Mouse (Mus musculus) small intestine, adult 2 months (tissue): ENCODE data around the gene Rab31. TPM values are rescaled to one million over a fixed set of nuclear protein-coding genes. Genes with fewer than 3 reads are reported as not detected.

Source experiments
- H3K27ac ChIP-seq: fragments of 200-500 bp; 2 replicates; pipeline ENCODE4 v1.5.1; 2012; ENCODE audit warnings: low read depth, low read length, control low read depth, inconsistent platforms; ENCODE audit not compliant: insufficient read depth
- H3K27me3 ChIP-seq: fragments of 200-500 bp; 2 replicates; pipeline ENCODE4 v1.6.1; 2012; ENCODE audit warnings: mild to moderate bottlenecking, moderate library complexity, low read length, inconsistent platforms; ENCODE audit not compliant: control insufficient read depth, insufficient read depth
- H3K36me3 ChIP-seq: fragments of 200-500 bp; 2 replicates; pipeline ENCODE4 v1.6.1; 2012; ENCODE audit warnings: mild to moderate bottlenecking, low read length, control low read depth, inconsistent platforms; ENCODE audit not compliant: control insufficient read depth, insufficient read depth
- H3K4me1 ChIP-seq: fragments of 200-500 bp; 2 replicates; pipeline ENCODE4 v1.6.1; 2012; ENCODE audit warnings: low read length, inconsistent platforms, mixed read lengths; ENCODE audit not compliant: control insufficient read depth, insufficient read depth, insufficient read length
- H3K4me3 ChIP-seq: fragments of 200-500 bp; 2 replicates; pipeline ENCODE4 v1.5.1; 2012; ENCODE audit warnings: low read depth, mild to moderate bottlenecking, control low read depth, inconsistent platforms, low read length, moderate library complexity
- CTCF ChIP-seq: fragments of 200-500 bp; IDR thresholded peaks from 2 replicates; pipeline ENCODE4 v1.5.1; 2012; ENCODE audit warnings: low read depth, mild to moderate bottlenecking, control low read depth, inconsistent platforms, low read length, moderate library complexity, mixed read lengths; ENCODE audit not compliant: insufficient replicate concordance, insufficient read length; ENCODE audit errors: extremely low read depth
- POLR2A ChIP-seq: fragments of 200-500 bp; IDR thresholded peaks from 2 replicates; pipeline ENCODE4 v1.6.1; 2012; ENCODE audit warnings: low read depth, mild to moderate bottlenecking, control low read depth, inconsistent platforms, low read length, moderate library complexity
- WGBS: fragments of 180-500 bp; shearing (Covaris S2); methylation state at CpG from one replicate; pipeline ENCODE4 v1.1.7; 2018; 5-methylcytosine and 5-hydroxymethylcytosine counted together
- polyA plus RNA-seq: library from polyadenylated mRNA; depleted of rRNA; stranded (reverse); fragments of >200 nt; gene quantifications from 2 replicates; pipeline ENCODE4 v1.2.3, GENCODE M21; 2012

The Rab31 gene
- polyA plus RNA-seq, 1 experiment = 7.8 TPM

DNA sequence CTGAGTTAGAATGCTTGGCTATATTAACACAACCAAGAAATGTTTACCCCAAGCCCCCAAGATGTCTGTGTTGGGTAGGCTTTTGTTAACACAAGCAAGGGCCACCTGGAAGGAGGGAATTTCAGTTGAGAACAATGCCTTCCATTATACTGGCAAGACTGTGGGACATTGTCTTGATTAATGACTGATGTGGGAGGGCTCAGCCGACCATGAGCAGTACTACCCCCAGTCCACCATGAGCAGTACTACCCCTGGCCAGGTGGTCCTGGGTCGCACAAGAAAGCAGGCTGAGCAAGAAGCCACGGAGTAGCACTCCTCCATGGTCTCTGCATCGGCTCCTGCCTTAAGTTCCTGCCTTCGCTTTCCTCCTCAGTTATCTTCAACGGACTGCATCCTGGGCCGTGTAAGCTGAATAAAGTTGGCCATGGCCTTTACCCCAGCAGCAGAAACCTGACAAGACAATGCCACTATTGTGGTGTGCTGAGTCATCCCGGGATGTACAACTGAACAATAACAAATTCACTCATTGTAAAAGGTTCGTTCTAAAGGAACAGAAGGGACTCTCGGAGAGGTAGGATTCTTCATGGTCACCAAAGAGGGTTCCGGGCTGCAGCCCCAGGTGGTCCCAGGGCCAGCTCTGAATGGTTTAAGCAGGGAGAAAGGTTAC is 28.8 kb downstream of the Rab31 start:
- Histone ChIP-seq H3K4me3 (no peak overlapping the region), H3K4me1 (no peaks in the 10 kb centered on the region), H3K27me3 (no peaks in the 10 kb centered on the region), H3K36me3 (no peaks in the 10 kb centered on the region), H3K27ac (no peak overlapping the region)
- WGBS = 74% methylated on average over 11 of the region's 11 CpGs
- TF ChIP-seq POLR2A (no peak), CTCF (no peak)

DNA sequence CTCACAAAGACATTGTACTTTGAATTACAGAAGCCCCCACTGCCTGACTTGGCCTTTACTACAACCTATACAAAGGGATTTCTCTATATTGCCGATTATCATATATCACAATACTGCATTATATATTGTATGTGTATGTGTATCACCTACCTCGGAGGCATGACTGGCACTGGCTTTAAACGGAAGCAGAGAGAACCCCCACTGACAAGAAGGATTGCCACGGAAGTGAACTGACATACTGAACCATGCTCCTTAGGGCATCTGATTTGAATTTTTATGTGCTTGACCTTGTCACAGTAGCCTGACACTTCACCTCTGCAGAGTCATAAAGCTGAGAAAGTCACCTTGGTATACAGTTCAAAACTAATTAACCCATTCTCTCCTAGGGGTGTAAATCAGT is 29.6 kb downstream of the Rab31 start:
- H3K36me3 ChIP-seq = no peaks in the 10 kb centered on the region
- TF ChIP-seq CTCF (no peak), POLR2A (no peak)
- no peaks in the 10 kb centered on the region for H3K4me1 ChIP-seq
- H3K27ac ChIP-seq = no peak overlapping the region
- no peak overlapping the region for H3K4me3 ChIP-seq
- WGBS = 69% methylated on average over 4 of the region's 4 CpGs
- no peaks in the 10 kb centered on the region for H3K27me3 ChIP-seq

DNA sequence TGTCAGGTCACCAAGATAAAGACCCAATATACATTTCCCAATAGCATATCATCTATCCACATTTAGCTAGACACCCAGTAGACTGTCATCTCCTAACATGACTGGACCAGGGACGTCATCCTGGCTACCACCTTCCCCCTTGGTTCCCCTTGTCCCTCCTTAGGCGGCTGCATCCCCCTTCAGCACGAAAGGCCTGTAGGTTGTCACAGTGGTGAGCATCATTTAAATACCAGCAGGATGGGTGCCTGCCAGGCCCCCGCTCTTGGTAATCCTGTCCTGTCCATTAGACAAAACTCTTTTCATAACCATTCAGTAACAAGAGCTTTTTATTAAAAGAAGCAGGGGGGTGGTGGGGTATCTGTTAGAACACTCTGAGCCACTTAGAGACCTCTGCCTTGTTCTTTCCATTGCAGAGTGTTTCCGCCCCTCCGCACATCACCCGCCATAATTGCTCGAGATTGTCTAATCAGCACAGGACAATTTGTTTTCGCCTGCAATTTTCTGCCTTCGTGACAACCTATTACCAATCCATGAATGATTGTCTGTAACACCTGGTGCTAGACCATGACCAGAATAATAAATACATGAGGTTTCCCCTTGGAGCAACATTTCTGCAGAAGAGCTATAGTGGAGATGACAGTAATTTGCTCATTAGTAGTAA is 30.2 kb downstream of the Rab31 start:
- 83% methylated on average over 10 of the region's 10 CpGs for WGBS
- no peaks in the 10 kb centered on the region for H3K36me3 ChIP-seq
- TF ChIP-seq CTCF (no peak), POLR2A (no peak)
- no peaks in the 10 kb centered on the region for H3K27me3 ChIP-seq
- no peaks in the 10 kb centered on the region for H3K4me1 ChIP-seq
- no peak overlapping the region for H3K4me3 ChIP-seq
- H3K27ac ChIP-seq = no peak overlapping the region

DNA sequence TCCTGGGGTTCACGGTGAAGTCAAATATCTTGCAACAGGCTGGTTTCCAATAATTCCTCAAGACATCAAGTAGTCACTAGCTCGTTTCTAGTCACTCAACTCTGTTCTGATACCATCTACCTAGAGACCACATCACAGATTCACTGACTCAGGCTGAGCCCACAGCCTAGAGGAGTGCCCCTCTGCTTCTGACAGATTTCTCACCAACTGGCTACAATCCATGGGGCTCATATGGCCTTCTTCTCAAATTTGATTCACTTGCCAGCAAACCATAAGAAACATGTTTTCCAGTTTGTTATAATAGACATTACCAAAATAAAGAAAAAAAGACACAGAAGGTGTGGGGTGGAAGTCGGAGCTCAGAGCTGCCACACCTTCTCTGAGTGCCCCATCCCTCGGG is 31.0 kb downstream of the Rab31 start:
- Histone ChIP-seq H3K27me3 (no peaks in the 10 kb centered on the region), H3K4me1 (no peaks in the 10 kb centered on the region), H3K27ac (no peak overlapping the region), H3K36me3 (no peaks in the 10 kb centered on the region), H3K4me3 (no peak overlapping the region)
- 81% methylated on average over 4 of the region's 4 CpGs for WGBS
- no peak for TF ChIP-seq CTCF
- TF ChIP-seq POLR2A = no peak

DNA sequence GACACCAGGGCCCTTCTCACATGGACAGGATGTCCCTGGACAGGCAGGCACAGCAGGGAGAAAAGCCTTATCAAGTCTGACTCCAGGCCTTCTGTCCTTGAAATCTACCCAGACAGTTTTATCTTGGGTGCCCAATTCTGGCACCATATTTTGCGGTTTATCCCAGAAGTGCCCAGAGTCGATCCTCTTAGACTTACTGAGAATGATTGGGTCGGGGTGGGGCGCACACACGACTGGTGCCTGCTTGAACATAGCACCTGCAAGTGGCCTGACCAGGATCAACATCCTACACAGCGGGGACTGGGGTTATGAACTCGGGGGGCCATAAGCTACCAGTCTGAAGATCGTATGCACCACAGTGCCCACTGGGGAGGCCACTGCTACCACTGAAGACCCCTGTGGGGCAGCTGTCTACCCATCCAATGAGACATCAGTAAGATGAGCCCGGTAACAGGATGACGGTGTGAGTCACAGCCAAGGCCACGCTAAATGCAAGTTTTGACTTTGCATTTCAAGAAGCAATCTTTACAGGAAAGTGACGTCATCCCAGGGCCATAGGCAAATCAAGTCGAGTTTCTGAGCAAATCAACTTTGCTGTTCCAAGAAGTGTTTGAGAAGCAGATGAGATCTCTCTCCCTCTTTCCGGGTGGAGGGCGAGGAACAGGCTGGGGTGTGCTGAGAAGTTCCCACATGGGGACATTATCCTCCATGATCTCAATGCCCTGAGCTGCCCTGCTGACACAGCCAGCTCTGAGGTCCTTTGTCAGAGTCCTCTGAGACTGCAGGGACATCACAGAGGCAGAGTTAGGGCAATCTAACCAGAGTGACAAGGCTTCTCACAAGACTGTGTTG is 32.5 kb downstream of the Rab31 start:
- no peaks in the 10 kb centered on the region for H3K27me3 ChIP-seq
- H3K27ac ChIP-seq = no peak overlapping the region
- TF ChIP-seq POLR2A = no peak
- H3K36me3 ChIP-seq = no peaks in the 10 kb centered on the region
- 77% methylated on average over 15 of the region's 15 CpGs for WGBS
- H3K4me3 ChIP-seq = no peak overlapping the region
- H3K4me1 ChIP-seq = no peaks in the 10 kb centered on the region

DNA sequence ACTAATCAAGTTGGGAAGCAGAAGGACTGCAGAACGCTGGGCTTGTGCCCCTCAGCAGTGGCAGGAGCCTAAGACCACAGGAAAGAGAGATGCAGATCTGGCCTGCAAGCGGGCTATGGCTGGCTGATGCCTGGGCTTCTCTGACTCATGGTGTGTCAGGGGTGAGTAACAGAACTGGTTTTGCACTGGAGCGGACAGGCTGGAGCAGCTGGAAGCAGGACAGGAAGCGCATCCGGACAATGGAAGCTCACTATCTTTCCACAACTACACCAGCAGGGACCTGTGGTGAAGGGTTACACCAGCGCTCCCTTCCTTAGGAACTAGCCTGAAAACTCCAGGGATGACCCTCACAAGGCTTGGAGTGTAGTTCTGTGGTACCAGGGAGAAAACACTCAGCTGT is 34.9 kb downstream of the Rab31 start:
- 77% methylated on average over 6 of the region's 6 CpGs for WGBS
- Histone ChIP-seq H3K36me3 (no peaks in the 10 kb centered on the region), H3K27ac (no peak overlapping the region), H3K4me3 (no peak overlapping the region), H3K4me1 (no peaks in the 10 kb centered on the region), H3K27me3 (no peaks in the 10 kb centered on the region)
- TF ChIP-seq POLR2A (no peak), CTCF (no peak)

DNA sequence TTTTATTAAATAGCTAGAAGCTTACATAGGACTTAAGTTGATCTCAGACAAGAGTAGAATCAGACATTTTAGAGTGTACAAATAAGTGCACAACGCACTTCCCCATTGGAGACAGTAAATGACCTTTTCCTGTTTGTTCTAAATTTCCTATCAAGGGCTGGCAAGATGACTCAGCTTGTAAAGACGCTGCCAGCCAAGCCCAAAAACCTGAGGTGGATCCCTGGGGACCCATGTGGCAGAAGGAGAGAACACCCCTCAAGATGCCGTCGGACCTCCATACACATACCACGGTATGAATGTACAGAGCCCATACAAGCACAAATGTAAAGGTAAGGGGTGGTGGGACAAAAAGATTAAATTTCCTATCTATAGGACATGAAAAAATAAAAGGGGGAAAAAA is 35.4 kb downstream of the Rab31 start:
- Histone ChIP-seq H3K4me3 (no peak overlapping the region), H3K4me1 (no peaks in the 10 kb centered on the region), H3K36me3 (no peaks in the 10 kb centered on the region), H3K27ac (no peak overlapping the region), H3K27me3 (no peaks in the 10 kb centered on the region)
- WGBS = 71% methylated on average over 5 of the region's 5 CpGs
- TF ChIP-seq CTCF (no peak), POLR2A (no peak)
